Mouse (Mus musculus): ENCODE measurements around the gene Cldn8.

Gene Cldn8

DNA sequence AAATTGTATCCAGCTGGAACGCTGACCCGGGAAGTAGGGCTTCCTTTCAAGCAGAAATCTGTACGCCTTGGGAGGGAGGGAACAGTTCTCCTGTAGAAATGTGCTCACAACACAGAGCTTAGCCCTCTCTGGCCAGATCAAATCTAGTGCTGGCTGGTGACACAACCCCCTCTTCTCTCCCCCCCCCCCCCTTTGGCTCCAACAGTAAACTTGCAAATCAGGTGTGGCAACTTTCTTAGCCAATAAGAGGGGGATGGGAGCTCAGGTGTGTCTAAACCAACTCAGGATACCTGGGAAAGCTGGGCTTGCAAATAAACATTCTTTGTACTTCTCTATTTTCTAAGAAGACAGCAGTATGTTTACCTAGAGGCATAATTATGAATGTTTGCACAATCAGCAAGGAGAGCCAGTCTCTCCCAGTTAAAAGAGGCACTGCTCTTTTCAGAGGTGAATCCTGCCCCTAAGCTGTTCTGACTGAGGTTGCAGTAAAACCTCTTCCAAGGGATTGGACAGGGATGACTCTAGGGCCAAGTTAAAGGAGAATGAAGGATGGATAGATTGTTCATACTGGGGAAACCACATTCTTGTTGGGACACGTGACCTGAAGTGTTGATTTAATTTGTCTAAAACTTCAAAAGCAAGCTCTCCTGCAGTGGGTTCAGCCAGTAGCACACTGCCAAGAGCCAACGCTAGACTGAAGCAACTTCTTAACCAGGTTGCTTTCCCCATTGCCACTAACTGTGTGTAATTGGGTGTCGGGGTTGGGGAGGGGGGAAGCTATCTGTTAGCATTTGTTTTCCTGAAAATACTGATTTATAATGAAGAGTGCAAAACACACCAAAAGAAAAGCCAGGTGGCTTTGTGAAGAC is at the start of gene Cldn8:
TSS of gene Cldn8 (minus strand) at position 139 of the 869 bp plus-strand sequence.
- DNase-seq = no peak

DNA sequence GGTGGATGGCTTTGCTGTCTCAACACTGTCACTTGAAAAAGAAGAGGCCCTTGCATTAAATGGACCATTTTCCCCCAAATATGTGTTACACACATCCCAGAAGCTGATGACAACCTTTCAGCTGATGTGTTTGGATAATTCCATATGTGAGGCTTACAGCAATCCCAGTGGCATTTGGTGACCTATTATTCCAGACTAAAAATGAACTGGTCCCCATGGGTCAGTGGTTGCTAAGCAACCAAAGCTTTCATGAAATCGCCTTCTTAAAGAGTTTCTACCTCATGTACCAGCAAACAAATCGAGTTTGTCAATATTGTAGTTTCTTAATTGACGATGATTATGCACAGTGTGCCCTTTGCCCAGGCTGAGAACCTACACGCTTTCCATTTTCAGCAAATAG is 49.7 kb upstream of the Cldn8 start:
- DNase-seq = no peak

DNA sequence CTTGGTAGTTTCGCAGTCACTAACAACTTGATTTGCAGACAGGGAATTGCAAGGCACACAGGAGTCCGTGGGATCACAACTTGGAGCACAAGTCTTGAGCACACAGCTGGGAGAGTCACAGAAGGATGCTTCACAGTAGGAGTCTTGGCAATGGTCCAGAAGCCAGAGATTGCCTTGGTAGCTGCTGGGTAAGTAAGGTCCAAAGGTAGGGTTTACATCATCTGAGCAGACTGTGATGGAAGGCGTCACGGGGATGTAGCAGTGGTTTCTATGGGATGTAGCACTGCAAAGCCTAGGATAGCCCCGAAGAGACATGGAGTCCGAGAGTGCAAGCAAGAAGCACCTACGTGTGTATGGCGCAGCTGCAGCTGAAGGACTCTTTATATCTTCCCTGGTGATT is 48.9 kb upstream of the Cldn8 start, which contains the start of gene Krtap24-1:
TSS of gene Krtap24-1 (minus strand) at position 358 of the 400 bp plus-strand sequence.
- DNase-seq = peak; percentile 4 to 7

DNA sequence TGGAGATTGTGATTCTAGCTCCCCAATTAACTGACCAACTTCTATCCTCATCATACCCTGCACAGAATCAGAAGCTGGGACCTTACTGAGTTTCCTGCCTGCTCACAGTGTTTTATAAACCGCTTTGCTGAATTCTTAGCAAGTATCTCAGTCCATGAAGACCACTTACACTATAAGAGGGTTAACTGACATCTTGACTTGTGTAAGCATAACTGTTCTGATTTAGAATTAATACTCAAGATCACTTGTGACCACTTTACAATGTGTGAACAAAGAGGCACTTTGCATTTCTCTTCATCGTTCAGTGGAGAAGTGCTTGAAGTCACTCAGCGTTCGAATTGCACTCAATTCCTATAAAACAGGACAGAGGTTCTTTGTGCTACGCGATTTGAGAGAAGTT is 41.6 kb upstream of the Cldn8 start:
- no peak for DNase-seq

DNA sequence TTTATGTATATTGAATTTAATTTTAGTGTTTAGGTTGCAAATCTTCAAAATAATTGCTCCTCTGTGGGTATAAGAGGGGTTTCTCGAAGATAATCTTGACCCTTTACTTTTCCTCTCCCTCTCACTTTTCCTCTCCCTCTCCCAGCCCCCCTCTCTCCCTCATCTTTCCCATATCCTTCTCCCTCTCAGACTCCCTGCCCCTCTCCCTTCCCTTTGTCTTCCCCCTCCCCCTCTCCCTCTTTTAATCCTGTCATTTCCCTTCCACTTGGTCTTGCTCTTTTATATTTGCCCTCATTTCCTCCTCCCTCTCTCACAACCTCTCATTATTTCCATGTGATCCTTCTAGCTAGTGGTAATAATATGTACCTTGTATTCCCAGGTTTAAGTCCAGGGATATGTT is 39.5 kb upstream of the Cldn8 start:
- no peak for DNase-seq

GRCm38 (mm10) chr16:88600303-88600702 is 37.3 kb upstream of the Cldn8 start:
- no peak for DNase-seq

GRCm38 (mm10) chr16:88599504-88600237 is 36.7 kb upstream of the Cldn8 start:
- DNase-seq = no peak

DNA sequence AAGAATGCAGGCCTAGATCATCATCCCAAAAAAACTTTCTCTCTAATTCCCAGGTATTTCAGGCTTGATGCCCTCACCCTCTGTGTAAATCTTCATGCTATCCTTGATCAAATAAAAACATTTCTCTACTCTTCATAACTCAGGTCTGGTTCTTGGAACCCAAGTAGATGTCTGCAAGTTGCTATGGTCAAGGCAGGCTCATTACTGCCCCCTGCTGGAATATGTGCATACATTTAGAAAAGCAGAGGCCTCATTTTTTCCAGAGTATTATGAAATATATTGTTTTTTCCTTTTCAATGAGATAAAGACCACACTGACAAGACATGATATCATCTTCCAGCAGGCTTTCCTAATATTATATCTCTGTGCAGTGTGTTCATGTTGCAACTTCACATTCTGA is 29.8 kb upstream of the Cldn8 start:
- peak; percentile 16 to 31 for DNase-seq

- DNase-seq = no peak
Observed at GRCm38 (mm10) chr16:88583338-88583737, 20.4 kb upstream of the Cldn8 start.

DNA sequence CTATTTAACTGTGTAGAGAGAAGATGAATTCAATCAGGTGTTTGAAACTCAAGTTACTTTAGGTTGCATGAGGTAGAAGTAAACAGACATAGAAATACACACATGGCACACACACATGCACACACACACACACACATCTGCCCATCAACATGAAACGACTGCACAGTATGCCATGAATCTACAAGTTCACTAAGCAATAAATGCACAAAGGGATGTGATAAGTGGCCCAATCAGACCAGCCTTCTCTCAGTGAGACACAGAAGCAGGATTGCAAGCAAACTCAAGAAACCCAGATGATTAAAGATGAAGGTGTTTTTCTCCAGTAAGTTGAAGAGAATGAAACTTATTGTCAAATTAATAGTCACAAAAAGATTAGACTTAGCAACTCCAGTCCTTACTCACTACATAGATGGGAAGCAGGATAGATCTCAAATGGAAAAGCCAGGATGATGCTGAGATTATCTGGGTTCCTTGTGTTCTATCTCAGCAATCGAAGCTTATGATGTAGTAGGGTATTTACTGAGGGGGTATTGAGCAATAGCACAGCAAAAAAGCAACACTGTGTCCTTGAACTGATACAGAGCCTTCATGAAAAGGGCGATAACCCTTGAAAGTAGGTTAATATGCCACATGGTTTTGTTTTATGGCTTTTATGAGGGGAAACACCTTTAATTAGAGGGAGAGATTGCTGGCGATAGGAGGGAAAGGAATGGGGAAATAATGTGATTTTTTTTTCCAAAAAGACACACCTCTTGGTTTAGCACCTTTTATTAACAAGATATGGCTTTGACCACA is 13.1 kb upstream of the Cldn8 start:
- DNase-seq = no peak

- DNase-seq = no peak
Observed at GRCm38 (mm10) chr16:88572904-88573404, 10.0 kb upstream of the Cldn8 start.

- no peak for DNase-seq
Observed at GRCm38 (mm10) chr16:88570136-88570535, 7.2 kb upstream of the Cldn8 start.

DNA sequence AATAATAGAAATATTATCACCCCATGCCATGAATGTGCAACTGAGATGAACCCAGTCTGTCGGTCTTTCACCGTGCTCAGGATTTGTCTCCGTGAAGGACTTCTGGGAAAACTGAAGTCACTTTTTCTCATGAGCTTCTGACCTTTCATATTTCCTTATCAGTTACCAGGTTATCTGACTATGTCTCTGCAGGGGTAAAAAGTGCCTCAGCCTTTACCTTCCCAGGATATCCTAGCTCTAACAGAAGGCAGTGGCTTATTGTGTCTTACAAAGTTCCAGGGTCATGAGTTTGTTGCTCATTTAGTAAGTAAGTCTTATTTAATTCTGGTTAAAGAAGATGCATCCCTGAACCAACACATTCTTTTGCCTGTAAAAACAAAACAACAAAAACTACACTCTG is 6.7 kb upstream of the Cldn8 start:
- no peak for DNase-seq

- no peak for DNase-seq
Observed at GRCm38 (mm10) chr16:88569096-88569495, 6.1 kb upstream of the Cldn8 start.

GRCm38 (mm10) chr16:88561617-88562164 is 1.3 kb downstream of the Cldn8 start:
- DNase-seq = no peak

GRCm38 (mm10) chr16:88542488-88542887 is 20.5 kb downstream of the Cldn8 start:
- peak; percentile 64 to 82 for DNase-seq

GRCm38 (mm10) chr16:88539841-88540487 is 23.0 kb downstream of the Cldn8 start:
- no peak for DNase-seq

GRCm38 (mm10) chr16:88511348-88511747 is 51.6 kb downstream of the Cldn8 start:
- DNase-seq = no peak
